Mouse (Mus musculus) thymus, adult 2 months (tissue): Measurements from ENCODE around the gene Rprd1b.

Experiments
- CTCF ChIP-seq: fragments of 200-500 bp; IDR thresholded peaks from 2 replicates; pipeline ENCODE4 v1.5.1; 2012; ENCODE audit warnings: mild to moderate bottlenecking, control low read depth, low read length, moderate library complexity, borderline replicate concordance; ENCODE audit not compliant: control insufficient read depth, poor library complexity, insufficient read depth; ENCODE audit errors: extremely low read depth
- POLR2A ChIP-seq: fragments of 200-500 bp; IDR thresholded peaks from 2 replicates; pipeline ENCODE4 v1.6.1; 2012; ENCODE audit warnings: mild to moderate bottlenecking, low read length, control low read depth, moderate library complexity; ENCODE audit not compliant: control insufficient read depth, poor library complexity, insufficient read depth; ENCODE audit errors: extremely low read depth

DNA sequence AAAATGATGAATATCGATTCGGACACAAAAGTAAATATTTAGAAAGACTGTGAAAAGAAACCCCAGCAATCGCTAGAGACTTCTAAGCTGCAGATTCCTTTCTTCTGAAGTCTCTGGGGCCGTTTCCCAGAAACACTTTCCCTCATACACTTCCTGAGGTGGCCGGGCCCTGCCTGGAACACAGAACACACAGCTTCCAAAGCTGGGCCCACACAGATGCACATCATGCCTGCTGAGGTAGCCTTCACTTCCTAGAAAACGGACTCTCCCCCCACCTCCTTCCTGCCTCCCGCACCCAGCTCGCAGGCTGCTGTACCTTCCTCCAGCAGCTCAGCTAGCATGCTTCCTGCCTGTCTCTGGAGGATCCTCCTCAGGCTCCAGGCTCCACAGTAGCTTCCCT is 81.2 kb downstream of the Rprd1b start:
- TF ChIP-seq CTCF (no peak), POLR2A (no peak)
